Mouse (Mus musculus): ENCODE results near the gene Egfl8. TPM values are rescaled to one million over a fixed set of nuclear protein-coding genes. Genes with fewer than 3 reads are reported as not detected.

The Egfl8 gene
- total RNA-seq, 2 experiments from 2014 or later: 1.7 to 2.4 TPM

- H3K4me3 ChIP-seq: peak overlapping the region; percentile 36
- TF ChIP-seq CTCF (conservative IDR thresholded peaks at IDR 0.05): no peak
- H3K27ac ChIP-seq: peak overlapping the region; percentile 80
- no peak for DNase-seq (ENCODE audit: low spot score in 2 of 2)
Observed at GRCm38 (mm10) chr17:34564796-34565195, 51.0 kb downstream of the Egfl8 start.

DNA sequence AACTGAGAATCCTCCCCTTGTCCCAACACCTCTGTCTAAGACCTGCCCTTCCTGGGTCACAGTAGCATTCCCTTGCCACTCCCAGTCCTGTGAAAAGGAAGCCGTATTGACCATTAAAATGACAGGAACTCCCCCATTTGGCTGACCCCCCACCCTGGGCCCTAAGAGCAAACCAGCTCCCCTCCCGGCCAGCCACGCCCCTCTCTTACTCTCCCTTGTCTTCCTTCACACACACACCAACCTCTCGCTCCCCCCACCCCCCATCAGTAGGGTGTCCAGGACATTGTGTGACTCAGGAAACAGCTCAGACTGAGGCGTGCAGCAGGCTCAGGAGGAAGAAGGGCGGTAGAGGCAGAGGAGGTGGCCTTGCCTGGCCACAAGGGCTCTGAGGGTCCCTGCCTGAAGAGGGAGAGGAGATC lies 51.8 kb downstream of the Egfl8 start, which contains the start of gene Notch4:
Notch4 (plus strand) TSS at position 266 of the 419 bp plus-strand sequence.
- peak within 1 kb of the TSS; percentile 36 for H3K4me3 ChIP-seq
- DNase-seq (ENCODE audit: low spot score in 2 of 2): no peak
- no peak for TF ChIP-seq CTCF (conservative IDR thresholded peaks at IDR 0.05)
- peak within 1 kb of the TSS; percentile 80 for H3K27ac ChIP-seq

DNA sequence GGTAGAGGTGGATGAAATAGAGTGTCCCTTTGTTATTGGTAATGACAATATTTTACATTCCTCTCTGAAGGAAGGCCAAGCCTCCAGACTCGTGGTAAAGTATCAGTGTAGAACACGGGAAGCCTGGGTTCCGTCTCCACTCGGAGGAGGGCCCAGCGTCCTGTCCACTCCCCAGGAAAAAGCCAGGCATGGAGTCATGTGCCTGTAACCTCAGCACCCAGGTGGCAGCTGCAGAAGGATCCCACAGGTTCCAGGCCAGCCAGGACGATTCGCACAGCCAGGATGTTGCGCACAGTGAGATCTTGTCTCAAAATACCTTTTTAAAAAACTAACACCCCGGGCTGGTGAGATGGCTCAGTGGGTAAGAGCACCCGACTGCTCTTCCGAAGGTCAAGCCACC lies 52.4 kb downstream of the Egfl8 start:
- H3K4me3 ChIP-seq: no peak overlapping the region
- TF ChIP-seq CTCF (conservative IDR thresholded peaks at IDR 0.05): no peak
- H3K27ac ChIP-seq: no peak overlapping the region
- no peak for DNase-seq (ENCODE audit: low spot score in 2 of 2)

Other genes with a start within 250 kb of the Egfl8 start
- gene Btnl1, start 238.8 kb downstream of the Egfl8 start, total RNA-seq (2021): not detected
- gene BC051142, start 217.2 kb downstream of the Egfl8 start, total RNA-seq (2021): 1 to 10 TPM; 4.1 to 7.2 TPM
- not detected for gene Btnl4, start 138.7 kb downstream of the Egfl8 start, total RNA-seq (2021)
- gene Btnl6, start 98.6 kb downstream of the Egfl8 start, total RNA-seq (2021): not detected
- 10 to 100 TPM; 11.0 to 15.9 TPM for gene Notch4, start 51.7 kb downstream of the Egfl8 start, total RNA-seq (2021)
- gene Gpsm3, start 26.2 kb downstream of the Egfl8 start, total RNA-seq (2021): 1 to 10 TPM; 2.4 to 2.5 TPM
- 10 to 100 TPM; 66.9 to 69.5 TPM for gene Pbx2, start 24.7 kb downstream of the Egfl8 start, total RNA-seq (2021)
- under 1 TPM; 0.79 to 0.83 TPM for gene Ager, start 18.1 kb downstream of the Egfl8 start, total RNA-seq (2021)
- gene Rnf5, start 12.3 kb downstream of the Egfl8 start, total RNA-seq (2021): 10 to 100 TPM; 72.1 to 80.3 TPM
- gene Agpat1, start 11.7 kb downstream of the Egfl8 start, total RNA-seq (2021): 100 to 1,000 TPM; 153 to 160 TPM
- gene Ppt2, start 12.5 kb upstream of the Egfl8 start, total RNA-seq (2021): 10 to 100 TPM; 46.8 to 55.8 TPM
- gene Prrt1, start 13.6 kb upstream of the Egfl8 start, total RNA-seq (2021): 100 to 1,000 TPM; 276 to 305 TPM
- gene Fkbpl, start 28.8 kb upstream of the Egfl8 start, total RNA-seq (2021): 10 to 100 TPM; 16.2 to 18.8 TPM
- 10 to 100 TPM; 92.0 to 93.2 TPM for gene Atf6b, start 31.2 kb upstream of the Egfl8 start, total RNA-seq (2021)
- 10 to 100 TPM; 10.9 to 11.0 TPM for gene Tnxb, start 54.6 kb upstream of the Egfl8 start, total RNA-seq (2021)
- gene C4b, start 127.9 kb upstream of the Egfl8 start, total RNA-seq (2021): 10 to 100 TPM; 27.2 to 28.7 TPM
- under 1 TPM in 1 of 2 experiments, not detected in 1; 0.42 TPM for gene Cyp21a1, start 188.6 kb upstream of the Egfl8 start, total RNA-seq (2021)
- 10 to 100 TPM; 55.5 to 61.3 TPM for gene Stk19, start 221.0 kb upstream of the Egfl8 start, total RNA-seq (2021)
- gene Dxo, start 221.0 kb upstream of the Egfl8 start, total RNA-seq (2021): 10 to 100 TPM; 39.7 to 42.3 TPM
- gene Skiv2l, start 234.2 kb upstream of the Egfl8 start, total RNA-seq (2021): 10 to 100 TPM; 75.1 to 78.3 TPM
- gene Nelfe, start 234.4 kb upstream of the Egfl8 start, total RNA-seq (2021): 10 to 100 TPM; 34.9 to 38.1 TPM
- not detected for gene Cfb, start 246.5 kb upstream of the Egfl8 start, total RNA-seq (2021)